Mouse (Mus musculus): ENCODE results near the gene Zscan29.

The Zscan29 gene

DNA sequence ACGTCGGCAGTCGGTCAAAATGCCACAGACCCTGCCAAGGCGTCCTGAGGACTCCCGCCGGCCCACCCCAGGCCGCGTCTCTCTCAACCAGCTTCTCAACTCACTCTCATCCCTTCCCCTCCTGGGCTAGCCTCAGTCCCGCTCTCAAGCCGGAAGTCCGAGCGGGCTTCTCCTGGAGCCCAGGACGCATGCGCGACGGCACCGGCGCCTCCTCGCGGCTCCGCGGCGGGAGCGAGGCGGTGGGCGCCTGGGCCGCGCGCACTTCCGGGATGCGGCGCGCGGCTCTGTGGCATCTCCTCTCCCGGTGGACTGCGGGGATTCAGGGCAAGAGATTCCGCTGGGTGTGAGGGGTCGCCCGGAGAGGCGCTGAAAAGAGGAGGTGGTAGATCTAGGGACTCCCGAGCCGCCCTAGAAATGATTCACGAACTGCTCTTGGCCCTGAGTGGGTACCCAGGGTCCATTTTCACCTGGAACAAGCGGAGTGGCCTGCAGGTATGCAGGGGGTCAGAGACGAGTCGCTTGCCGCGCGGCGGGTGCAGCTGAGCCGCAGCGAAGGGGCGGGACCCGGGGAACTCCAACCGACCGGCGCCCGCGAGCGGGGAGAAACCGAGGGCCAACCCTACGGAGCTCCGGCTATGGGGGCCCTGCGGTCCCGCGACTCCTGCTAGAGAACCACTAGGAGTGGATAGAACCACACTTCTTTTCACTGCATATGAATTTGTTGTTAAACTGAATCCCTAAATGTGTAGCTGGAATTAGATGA, at the start of gene Zscan29:
TSS of gene Zscan29 (minus strand) at position 146 of the 763 bp plus-strand sequence.
- CTCF ChIA-PET: interaction anchor here in 2 of 4 experiments (0.6 to 1.6 kb wide), 7 partner anchors 31 to 264 kb away, joined by 3 to 10 read pairs (median 3); partner anchors contain the start of genes Adal (in 1 of the 2) and Lcmt2 (in 1 of the 2)
- POLR2A ChIA-PET: interaction anchor here in 3 of 4 experiments (0.5 to 3.5 kb wide), 41 partner anchors 8 to 785 kb away, joined by 3 to 45 read pairs (median 4); partner anchors contain the start of genes Adal (in 3 of the 3), Catsper2 (in 3 of the 3), Lcmt2 (in 3 of the 3) and Pdia3 (in 3 of the 3)

DNA sequence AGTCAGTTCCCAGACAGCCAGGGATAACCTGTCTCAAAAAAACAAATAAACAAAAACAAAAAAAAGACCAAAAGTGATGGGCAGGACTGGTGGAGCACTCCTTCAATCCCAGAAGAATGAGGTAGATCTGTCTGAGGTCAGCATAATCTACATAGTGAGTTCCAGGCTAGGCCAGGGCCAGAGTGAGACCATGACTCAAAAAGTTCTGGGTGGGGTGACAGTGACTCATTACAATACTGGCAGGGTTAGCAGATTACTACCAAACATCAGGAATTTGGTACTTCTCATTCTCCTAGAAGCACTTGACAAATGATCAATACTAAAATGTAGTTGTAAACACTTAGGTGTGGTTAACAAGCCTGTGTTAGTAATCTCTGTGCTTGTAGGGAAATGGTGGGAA, 49.1 kb upstream of the Zscan29 start:
- ChIA-PET CTCF (interaction anchor here (0.5 to 2.0 kb wide), 6 partner anchors 16 to 1041 kb away, joined by 3 to 6 read pairs (median 4); no protein-coding TSS in a partner anchor), POLR2A (interaction anchor here in 3 of 4 experiments (0.6 to 3.9 kb wide), 14 partner anchors 9 to 229 kb away, joined by 3 to 15 read pairs (median 3); partner anchors contain the start of genes Adal (in 2 of the 3), Lcmt2 (in 2 of the 3), Map1a (in 2 of the 3) and Serf2 (in 1 of the 3))

DNA sequence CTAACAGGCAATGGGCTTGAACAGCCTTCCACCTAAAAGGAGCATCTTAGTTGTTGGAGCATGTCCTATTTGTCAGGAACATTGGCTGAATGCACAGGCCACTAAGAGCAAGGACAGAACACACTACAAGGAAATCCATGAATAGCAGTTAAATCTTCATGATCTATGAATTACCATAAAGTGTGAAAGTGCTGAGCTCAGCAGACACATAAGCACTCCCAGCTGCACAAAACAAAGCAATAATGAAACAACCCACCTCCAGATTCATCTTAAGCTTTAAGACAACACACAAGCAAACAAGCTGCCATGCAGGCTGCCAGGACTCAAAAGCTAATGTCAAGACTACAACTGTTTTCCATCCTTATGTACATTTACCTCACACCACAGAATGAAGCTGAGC, 48.3 kb upstream of the Zscan29 start:
- CTCF ChIA-PET: interaction anchor here in 2 of 4 experiments (0.5 to 2.0 kb wide), 3 partner anchors 177 to 1041 kb away, joined by 3 to 6 read pairs (median 4); no protein-coding TSS in a partner anchor
- POLR2A ChIA-PET: interaction anchor here in 2 of 4 experiments (0.6 to 3.9 kb wide), 13 partner anchors 9 to 587 kb away, joined by 3 to 15 read pairs (median 3); partner anchors contain the start of genes Adal (in 2 of the 2), Lcmt2 (in 2 of the 2), Map1a (in 2 of the 2) and Serf2 (in 1 of the 2)

- CTCF ChIA-PET: no interaction called here
- POLR2A ChIA-PET: interaction anchor here in 2 of 4 experiments (0.8 to 1.5 kb wide), 3 partner anchors 16 to 199 kb away, joined by 3 to 4 read pairs (median 3); partner anchors contain the start of genes Catsper2 (in 1 of the 2) and Pdia3 (in 1 of the 2)
Observed at GRCm38 (mm10) chr2:121214491-121214890, 43.6 kb upstream of the Zscan29 start.

DNA sequence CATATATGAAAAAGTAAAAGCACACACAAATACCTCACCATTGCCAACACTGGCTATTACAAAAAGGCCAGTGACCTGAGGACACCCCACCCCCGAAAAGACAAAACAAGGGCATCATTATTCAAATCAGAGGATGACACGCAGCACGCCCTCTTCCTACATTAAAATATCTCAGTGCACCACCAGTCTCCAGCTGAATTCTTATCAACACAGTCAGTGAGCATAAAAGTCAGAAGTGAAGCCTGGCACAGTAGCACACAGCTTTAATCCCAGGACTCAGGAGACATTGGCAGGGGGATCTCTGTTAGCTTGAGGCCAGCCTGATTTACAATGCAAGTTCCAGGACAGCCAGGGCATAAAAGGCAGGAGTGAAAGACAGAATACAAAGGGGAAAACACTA, 35.6 kb upstream of the Zscan29 start:
- CTCF ChIA-PET: interaction anchor here in 1 of 4 experiments (1.0 kb wide), 1 partner anchor 190 kb away, joined by 3 read pairs; no protein-coding TSS in a partner anchor
- POLR2A ChIA-PET: interaction anchor here in 2 of 4 experiments (0.5 to 2.8 kb wide), 4 partner anchors 12 to 41 kb away, joined by 3 to 6 read pairs (median 4); no protein-coding TSS in a partner anchor

- POLR2A ChIA-PET: interaction anchor here in 2 of 4 experiments (1.2 to 2.8 kb wide), 5 partner anchors 8 to 64 kb away, joined by 3 to 6 read pairs (median 5); partner anchors contain the start of genes Adal (in 2 of the 2) and Lcmt2 (in 2 of the 2)
- CTCF ChIA-PET: interaction anchor here in 2 of 4 experiments (0.5 to 1.4 kb wide), 2 partner anchors 159 to 244 kb away, joined by 3 read pairs; no protein-coding TSS in a partner anchor
Observed at GRCm38 (mm10) chr2:121204276-121204675, 33.4 kb upstream of the Zscan29 start.

DNA sequence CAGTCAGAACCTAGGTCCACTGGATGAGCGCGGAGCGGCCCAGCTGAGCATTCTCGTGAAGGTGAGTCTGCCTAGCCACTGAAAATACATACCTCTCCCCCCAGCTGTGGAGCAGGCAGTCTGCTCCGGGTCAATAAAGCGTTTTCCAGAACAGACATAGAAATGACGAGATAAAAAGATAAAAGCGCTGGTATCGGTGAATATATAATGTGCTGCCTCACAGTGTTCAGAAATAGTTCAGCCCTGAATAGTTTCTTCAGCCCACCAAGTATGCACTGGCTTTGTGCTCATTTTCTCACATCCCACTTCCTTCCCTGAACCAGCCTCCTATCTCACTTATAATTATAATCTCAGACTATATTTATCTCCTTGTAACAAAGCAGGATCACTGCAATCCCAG, 24.5 kb upstream of the Zscan29 start:
- POLR2A ChIA-PET: interaction anchor here in 2 of 4 experiments (0.9 to 1.9 kb wide), 3 partner anchors 9 to 23 kb away, joined by 3 to 6 read pairs (median 5); no protein-coding TSS in a partner anchor
- CTCF ChIA-PET: interaction anchor here in 1 of 4 experiments (0.6 kb wide), 1 partner anchor 104 kb away, joined by 3 read pairs; no protein-coding TSS in a partner anchor

DNA sequence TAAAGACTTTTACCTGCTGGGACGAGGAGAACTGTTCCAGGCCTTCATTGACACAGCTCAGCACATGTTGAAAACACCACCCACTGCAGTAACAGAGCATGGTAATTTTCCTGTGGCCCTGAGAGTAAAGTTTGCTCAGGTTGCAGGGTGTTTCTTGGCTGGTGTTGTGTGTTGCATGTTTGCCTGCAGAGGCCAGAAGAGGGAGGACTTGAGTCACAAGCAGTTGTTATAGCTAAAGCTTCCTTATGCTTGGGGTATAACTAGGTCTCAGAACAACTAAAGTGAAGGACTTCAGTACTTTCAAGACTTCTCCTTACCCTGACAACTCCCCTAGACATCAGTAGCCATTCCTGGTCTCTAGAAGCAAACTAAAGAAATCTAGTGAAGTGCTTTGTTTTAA, 17.6 kb upstream of the Zscan29 start:
- CTCF ChIA-PET: interaction anchor here in 1 of 4 experiments (1.0 kb wide), 1 partner anchor 208 kb away, joined by 3 read pairs; no protein-coding TSS in a partner anchor
- POLR2A ChIA-PET: interaction anchor here in 2 of 4 experiments (1.4 to 2.5 kb wide), 2 partner anchors 38 to 48 kb away, joined by 3 to 6 read pairs; partner anchors contain the start of genes Adal (in 1 of the 2) and Lcmt2 (in 1 of the 2)

- ChIA-PET CTCF (no interaction called here), POLR2A (no interaction called here)
Observed at GRCm38 (mm10) chr2:121184142-121184541, 13.2 kb upstream of the Zscan29 start.

DNA sequence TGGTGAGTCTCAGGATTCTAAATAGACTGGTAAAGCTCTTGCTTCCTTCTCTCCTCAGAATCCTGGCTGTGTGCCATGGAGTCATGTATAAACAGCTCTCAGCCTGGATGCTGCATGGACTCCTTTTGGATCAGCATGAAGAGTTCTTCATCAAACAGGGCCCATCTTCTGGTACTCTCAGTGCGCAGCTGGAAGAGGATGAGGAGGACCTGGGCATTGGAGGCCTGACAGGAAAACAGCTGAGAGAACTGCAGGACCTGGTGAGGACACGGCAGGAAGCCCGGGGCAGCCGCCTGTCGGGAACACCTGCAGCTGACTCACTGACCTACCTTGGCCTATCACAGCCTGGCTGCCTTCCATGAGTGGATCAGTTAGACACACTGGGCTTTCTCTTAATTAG, 12.5 kb upstream of the Zscan29 start:
- POLR2A ChIA-PET: interaction anchor here in 1 of 4 experiments (0.6 to 0.9 kb wide), 2 partner anchors 9 to 13 kb away, joined by 3 to 8 read pairs; partner anchors contain the start of genes Tubgcp4 and Zscan29
- CTCF ChIA-PET: no interaction called here

DNA sequence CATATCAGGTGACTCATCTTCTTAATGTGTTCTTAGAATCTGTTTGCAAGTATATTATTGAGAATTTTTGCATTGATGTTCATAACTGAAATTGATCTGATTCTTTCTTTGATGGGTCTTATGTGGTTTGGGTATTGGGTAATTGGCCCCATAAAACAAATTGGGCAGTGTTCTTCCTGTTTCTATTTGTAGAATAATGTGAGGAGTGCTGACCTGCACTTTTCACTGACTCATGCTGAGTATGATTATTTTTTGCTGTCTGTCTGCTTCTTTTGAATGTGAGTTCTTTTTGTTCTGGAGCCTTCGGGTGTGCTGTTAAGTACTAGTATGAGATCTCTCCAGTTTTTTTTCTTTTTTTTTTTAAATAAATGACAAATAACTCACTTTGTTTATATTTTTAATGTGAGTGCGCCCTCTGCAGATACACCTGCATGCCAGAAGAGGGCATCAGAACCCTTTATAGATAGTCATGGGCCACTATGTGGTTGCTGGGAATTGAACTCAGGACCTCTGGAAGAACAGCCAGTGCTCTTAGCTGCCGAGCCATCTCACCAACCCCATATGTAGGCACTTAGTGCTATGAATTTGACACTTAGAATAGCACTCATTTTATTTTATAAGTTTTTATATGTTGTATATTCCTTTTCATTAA, 8.0 kb upstream of the Zscan29 start:
- ChIA-PET CTCF (interaction anchor here in 2 of 4 experiments (0.6 to 2.2 kb wide), 6 partner anchors 176 to 700 kb away, joined by 3 to 9 read pairs (median 4); partner anchors contain the start of gene Ppip5k1 (in 1 of the 2)), POLR2A (interaction anchor here in 1 of 4 experiments (1.4 kb wide), 1 partner anchor 8 kb away, joined by 5 read pairs; the partner anchor contains the start of genes Tubgcp4 and Zscan29)

DNA sequence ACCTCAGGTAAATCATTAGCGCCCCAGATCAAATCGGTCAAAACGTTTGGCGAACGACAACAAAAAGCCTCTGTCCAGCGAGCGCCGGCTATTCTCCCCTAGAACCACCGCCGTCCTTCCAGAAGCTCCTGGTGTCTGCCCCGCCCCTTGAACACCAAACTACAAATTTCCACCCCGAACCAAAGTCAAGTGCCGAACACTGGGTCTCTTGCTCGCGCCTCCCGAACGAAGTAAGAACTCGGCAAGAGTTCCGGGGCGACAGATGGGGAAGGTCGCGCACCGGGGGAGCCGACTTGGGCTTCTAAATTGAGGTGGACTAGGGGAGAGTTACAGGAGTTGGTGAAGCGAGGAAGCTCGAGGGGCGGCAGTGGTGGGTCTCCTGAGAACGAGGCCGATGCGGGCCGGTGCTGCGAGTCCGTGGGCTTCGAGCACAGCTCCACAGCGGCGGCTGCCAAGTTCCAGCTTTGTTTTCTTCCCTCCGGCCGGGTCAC, 399 bp downstream of the Zscan29 start, which contains the start of gene Tubgcp4:
TSS of gene Tubgcp4 (plus strand) at position 174 of the 491 bp plus-strand sequence.
- POLR2A ChIA-PET: interaction anchor here in 3 of 4 experiments (0.6 to 3.5 kb wide), 35 partner anchors 9 to 786 kb away, joined by 3 to 45 read pairs (median 4); partner anchors contain the start of genes Adal (in 3 of the 3), Catsper2 (in 3 of the 3), Lcmt2 (in 3 of the 3) and Pdia3 (in 3 of the 3)
- CTCF ChIA-PET: interaction anchor here in 2 of 4 experiments (0.8 to 1.6 kb wide), 6 partner anchors 31 to 264 kb away, joined by 3 to 10 read pairs (median 4); partner anchors contain the start of genes Adal (in 1 of the 2) and Lcmt2 (in 1 of the 2)

- CTCF ChIA-PET: interaction anchor here in 2 of 4 experiments (1.0 to 1.6 kb wide), 3 partner anchors 227 to 265 kb away, joined by 3 to 10 read pairs (median 4); no protein-coding TSS in a partner anchor
Observed at GRCm38 (mm10) chr2:121169902-121170301, 1.0 kb downstream of the Zscan29 start.

GRCm38 (mm10) chr2:121169173-121169572, 1.8 kb downstream of the Zscan29 start:
- CTCF ChIA-PET: no interaction called here
- POLR2A ChIA-PET: interaction anchor here in 2 of 4 experiments (0.6 to 3.5 kb wide), 3 partner anchors 29 to 276 kb away, joined by 3 to 45 read pairs (median 28); partner anchors contain the start of genes Adal (in 2 of the 2) and Lcmt2 (in 2 of the 2)

More at GRCm38 (mm10) chr2:121169902-121170301, 1.0 kb downstream of the Zscan29 start:
- POLR2A ChIA-PET: interaction anchor here in 3 of 4 experiments (0.6 to 3.5 kb wide), 19 partner anchors 8 to 786 kb away, joined by 3 to 45 read pairs (median 5); partner anchors contain the start of genes Adal (in 3 of the 3), Lcmt2 (in 3 of the 3), Ubr1 (in 2 of the 3) and Catsper2 (in 1 of the 3)

GRCm38 (mm10) chr2:121153100-121153499, 17.8 kb downstream of the Zscan29 start:
- POLR2A ChIA-PET: interaction anchor here in 2 of 4 experiments (1.1 to 1.4 kb wide), 4 partner anchors 13 to 244 kb away, joined by 4 to 7 read pairs (median 5); partner anchors contain the start of genes Adal (in 2 of the 2), Lcmt2 (in 2 of the 2), Tubgcp4 (in 1 of the 2) and Zscan29 (in 1 of the 2)

GRCm38 (mm10) chr2:121149679-121150078, 21.2 kb downstream of the Zscan29 start:
- ChIA-PET POLR2A (interaction anchor here in 2 of 4 experiments (1.0 to 2.3 kb wide), 5 partner anchors 9 to 18 kb away, joined by 3 to 15 read pairs (median 5); partner anchors contain the start of genes Adal (in 2 of the 2) and Lcmt2 (in 2 of the 2)), CTCF (no interaction called here)

More at GRCm38 (mm10) chr2:121153100-121153499, 17.8 kb downstream of the Zscan29 start:
- CTCF ChIA-PET: interaction anchor here in 1 of 4 experiments (0.5 to 1.0 kb wide), 2 partner anchors 244 to 602 kb away, joined by 3 to 4 read pairs; no protein-coding TSS in a partner anchor

Data from embryonic stem cell, embryonic (primary cell).